Mouse (Mus musculus) spleen, embryonic (tissue): ENCODE data around the gene Gm20828.
"Not testable (repeated sequence)": the region's sequence is repeated elsewhere in the genome, so short reads cannot be mapped to it uniquely, and the experiment has no call there.

ENCODE experiments used
- CTCF ChIA-PET: fragments of 350-600 bp; sonication (Branson Sonifier 250); formaldehyde crosslinking; loops from one replicate; lab custom pipeline; 2022; lab: Charles Lee

Gene Gm20828

GRCm38 (mm10) chrY:11199274-11199673, at the start of gene Gm20828:
Gene Gm20828 (minus strand): TSS chrY:11199374.
- CTCF ChIA-PET, result not testable (repeated sequence)
